Mouse (Mus musculus) ES-E14 (cell line): ENCODE measurements at regions not wholly inside any gene's neighbourhood (a gene's known extent, or its start where the extent isn't known, plus 50 kb on each side); places are given as distances from the start of the nearest gene placed in this dataset.

ENCODE experiments used
- CHD2 ChIP-seq: IDR thresholded peaks from 2 replicates; pipeline ENCODE4 v1.6.1; 2014; ENCODE audit warnings: mild to moderate bottlenecking, low read depth, low read length, inconsistent platforms
- HCFC1 ChIP-seq: IDR thresholded peaks from 2 replicates; pipeline ENCODE4 v1.6.1; 2012; ENCODE audit warnings: low read length, inconsistent platforms, borderline replicate concordance; ENCODE audit not compliant: insufficient read depth
- MAFK ChIP-seq: IDR thresholded peaks from 2 replicates; pipeline ENCODE4 v1.6.1; 2014; ENCODE audit warnings: mild to moderate bottlenecking, low read depth, low read length, inconsistent platforms; ENCODE audit not compliant: insufficient read depth
- ZC3H11A ChIP-seq: IDR thresholded peaks from 2 replicates; pipeline ENCODE4 v1.6.1; 2012; ENCODE audit warnings: low read depth, mild to moderate bottlenecking, inconsistent platforms, low read length, borderline replicate concordance
- ZNF384 ChIP-seq: IDR thresholded peaks from 2 replicates; pipeline ENCODE4 v1.6.1; 2012; ENCODE audit warnings: low read depth, low read length, inconsistent platforms

DNA sequence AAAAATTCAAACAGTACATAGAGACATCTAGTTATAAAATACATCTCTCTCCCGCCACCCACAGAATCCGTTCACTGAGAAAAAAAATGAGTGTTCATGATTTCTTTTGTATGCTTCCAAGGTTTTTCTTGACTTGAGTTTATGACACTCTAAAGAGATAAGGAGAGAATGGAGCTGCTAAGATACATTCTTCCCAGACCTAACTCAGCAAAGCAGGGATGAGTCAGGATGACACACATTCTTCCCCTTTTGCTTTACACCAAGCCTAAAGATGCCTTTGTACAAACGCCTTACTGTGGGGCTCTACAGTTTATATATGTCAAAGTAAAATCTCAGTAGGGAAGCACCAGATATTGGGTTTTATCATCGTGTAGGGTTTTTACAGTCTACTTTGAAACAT, 133.1 kb upstream of the Slc44a1 start:
- TF ChIP-seq MAFK (no peak), ZNF384 (no peak), CHD2 (no peak), HCFC1 (no peak), ZC3H11A (no peak)
